Mouse (Mus musculus) liver, embryonic 11.5 days (tissue): ENCODE data around the gene Pigk. TPM values are rescaled to one million over a fixed set of nuclear protein-coding genes. Genes with fewer than 3 reads are reported as not detected.

Experiments used
- ATAC-seq: fragments of 200-750 bp; cut with Nextera tagmentation; replicated peaks from 2 replicates; pipeline ENCODE4 v1.8.0; 2017; ENCODE audit warnings: moderate number of reproducible peaks, mild to moderate bottlenecking, moderate TSS enrichment, moderate library complexity; ENCODE audit not compliant: low FRiP score
- DNase-seq: peaks from one replicate; pipeline ENCODE4 v3.0.0-alpha.2; 2017; ENCODE audit warnings: low spot score
- H3K27ac ChIP-seq: fragments of 300-500 bp; sonication (generic); 2 replicates; pipeline ENCODE4 v1.5.1; 2014; ENCODE audit warnings: mild to moderate bottlenecking, low read depth, low read length, control low read depth
- H3K27me3 ChIP-seq: fragments of 300-500 bp; sonication (generic); replicated peaks from 2 replicates; pipeline ENCODE4 v1.6.1; 2014; ENCODE audit warnings: low read length, mixed read lengths; ENCODE audit not compliant: control insufficient read depth, insufficient read depth
- H3K36me3 ChIP-seq: fragments of 300-500 bp; sonication (generic); 2 replicates; pipeline ENCODE4 v1.6.1; 2014; ENCODE audit warnings: mild to moderate bottlenecking, low read length, moderate library complexity, mixed read lengths; ENCODE audit not compliant: control insufficient read depth, insufficient read depth
- H3K4me1 ChIP-seq: fragments of 300-500 bp; sonication (generic); replicated peaks from 2 replicates; pipeline ENCODE4 v1.6.1; 2014; ENCODE audit warnings: low read length, mixed read lengths; ENCODE audit not compliant: control insufficient read depth, insufficient read depth
- H3K4me2 ChIP-seq: fragments of 300-500 bp; sonication (generic); 2 replicates; pipeline ENCODE4 v1.6.1; 2014; ENCODE audit warnings: mild to moderate bottlenecking, control low read depth, moderate library complexity
- H3K4me3 ChIP-seq: fragments of 300-500 bp; sonication (generic); 2 replicates; pipeline ENCODE4 v1.5.1; 2014; ENCODE audit warnings: low read depth, low read length, control low read depth
- H3K9ac ChIP-seq: fragments of 300-500 bp; sonication (generic); 2 replicates; pipeline ENCODE4 v1.6.1; 2014; ENCODE audit warnings: low read depth, low read length, control low read depth
- H3K9me3 ChIP-seq: fragments of 300-500 bp; sonication (generic); 2 replicates; pipeline ENCODE4 v1.6.1; 2016; ENCODE audit warnings: low read length, inconsistent platforms, mixed read lengths; ENCODE audit not compliant: control insufficient read depth
- WGBS: fragments of 180-500 bp; shearing (Covaris S2); extraction: QIAGEN DNeasy Blood & Tissue Kit; methylation state at CpG from one replicate; pipeline ENCODE4 v1.1.7; 2014; 5-methylcytosine and 5-hydroxymethylcytosine counted together
- polyA plus RNA-seq: library from polyadenylated mRNA; unstranded; fragments of >200 nt; fragmentation: Nextera tagmentation; extraction: Ambion mirVana; gene quantifications from 2 replicates; pipeline ENCODE4 v1.2.1, GENCODE M21; 2014

Pigk gene
- polyA plus RNA-seq, 1 experiment from 2014 or later = 44.2 TPM

GRCm38 (mm10) chr3:152928287-152928975 is 214.5 kb downstream of the Pigk start:
- Histone ChIP-seq H3K9ac (0 out of 2 replicates have a peak overlapping the region, but pooled peaks have one; percentile 34), H3K36me3 (no peaks in the 10 kb centered on the region), H3K4me3 (no peak overlapping the region), H3K9me3 (no peaks in the 10 kb centered on the region), H3K4me2 (peak overlapping the region; percentile 45), H3K4me1 (peaks cover 31% of the 10 kb centered on the region), H3K27ac (peak overlapping the region; percentile 48; the same call in 1 of the 2 replicates), H3K27me3 (no peaks in the 10 kb centered on the region)
- DNase-seq = no peak
- ATAC-seq = peak; percentile 70
- 48% methylated on average over 13 of the region's 13 CpGs for WGBS

- peaks cover 30% of the 10 kb centered on the region for H3K4me1 ChIP-seq
- H3K4me2 ChIP-seq = peak overlapping the region; percentile 45
Measured at GRCm38 (mm10) chr3:152929256-152929787, 215.4 kb downstream of the Pigk start.

GRCm38 (mm10) chr3:152929788-152930281 is 215.9 kb downstream of the Pigk start:
- peaks cover 25% of the 10 kb centered on the region for H3K4me1 ChIP-seq
- ATAC-seq (peak; percentile 67), DNase-seq (no peak)
- 71% methylated on average over 7 of the region's 7 CpGs for WGBS
- H3K4me3 ChIP-seq = no peak overlapping the region
- no peaks in the 10 kb centered on the region for H3K36me3 ChIP-seq
- no peaks in the 10 kb centered on the region for H3K27me3 ChIP-seq
- H3K9ac ChIP-seq = no peak overlapping the region
- H3K27ac ChIP-seq = no peak overlapping the region
- peak overlapping the region; percentile 45 for H3K4me2 ChIP-seq
- H3K9me3 ChIP-seq = no peaks in the 10 kb centered on the region

More at GRCm38 (mm10) chr3:152929256-152929787, 215.4 kb downstream of the Pigk start:
- no peaks in the 10 kb centered on the region for H3K36me3 ChIP-seq
- ATAC-seq (peak; percentile 2; the same call in 1 of the 2 replicates), DNase-seq (no peak)
- H3K9me3 ChIP-seq = no peaks in the 10 kb centered on the region
- no peak overlapping the region for H3K9ac ChIP-seq
- WGBS = 65% methylated on average over 10 of the region's 10 CpGs
- peak overlapping the region; percentile 48; the same call in 1 of the 2 replicates for H3K27ac ChIP-seq
- H3K4me3 ChIP-seq = no peak overlapping the region
- H3K27me3 ChIP-seq = no peaks in the 10 kb centered on the region

GRCm38 (mm10) chr3:152931354-152931753 is 217.5 kb downstream of the Pigk start:
- ATAC-seq = no peak
- H3K9me3 ChIP-seq = no peaks in the 10 kb centered on the region
- no peak for DNase-seq
- no peak overlapping the region for H3K27ac ChIP-seq
- H3K36me3 ChIP-seq = no peaks in the 10 kb centered on the region
- H3K4me3 ChIP-seq = no peak overlapping the region
- no peak overlapping the region for H3K9ac ChIP-seq
- WGBS = 81% methylated on average over 3 of the region's 3 CpGs
- no peak overlapping the region for H3K4me2 ChIP-seq
- no peaks in the 10 kb centered on the region for H3K27me3 ChIP-seq
- H3K4me1 ChIP-seq = peaks cover 16% of the 10 kb centered on the region

- H3K4me2 ChIP-seq = no peak overlapping the region
- H3K27me3 ChIP-seq = no peaks in the 10 kb centered on the region
- H3K27ac ChIP-seq = no peak overlapping the region
- H3K36me3 ChIP-seq = no peaks in the 10 kb centered on the region
- no peak for ATAC-seq
- no peaks in the 10 kb centered on the region for H3K9me3 ChIP-seq
- peaks cover 18% of the 10 kb centered on the region for H3K4me1 ChIP-seq
- no peak overlapping the region for H3K9ac ChIP-seq
- H3K4me3 ChIP-seq = no peak overlapping the region
- DNase-seq = no peak
- WGBS = 54% methylated on average over 4 of the region's 4 CpGs
Measured at GRCm38 (mm10) chr3:152932096-152932495, 218.2 kb downstream of the Pigk start.

- DNase-seq (no peak), ATAC-seq (no peak)
- Histone ChIP-seq H3K4me3 (no peak overlapping the region), H3K27ac (no peak overlapping the region), H3K4me2 (no peak overlapping the region), H3K27me3 (no peaks in the 10 kb centered on the region), H3K4me1 (peaks cover 18% of the 10 kb centered on the region), H3K9me3 (no peaks in the 10 kb centered on the region), H3K9ac (no peak overlapping the region), H3K36me3 (no peaks in the 10 kb centered on the region)
- 72% methylated on average over 2 of the region's 2 CpGs for WGBS
Measured at GRCm38 (mm10) chr3:152932544-152932943, 218.6 kb downstream of the Pigk start.

GRCm38 (mm10) chr3:152933737-152934136 is 219.8 kb downstream of the Pigk start:
- H3K9ac ChIP-seq = no peak overlapping the region
- ATAC-seq (no peak), DNase-seq (no peak)
- no peak overlapping the region for H3K27ac ChIP-seq
- peaks cover 12% of the 10 kb centered on the region for H3K4me1 ChIP-seq
- H3K4me2 ChIP-seq = no peak overlapping the region
- no peaks in the 10 kb centered on the region for H3K27me3 ChIP-seq
- H3K4me3 ChIP-seq = no peak overlapping the region
- no peaks in the 10 kb centered on the region for H3K36me3 ChIP-seq
- H3K9me3 ChIP-seq = no peaks in the 10 kb centered on the region
- 92% methylated on average over 3 of the region's 3 CpGs for WGBS

GRCm38 (mm10) chr3:152936313-152936712 is 222.4 kb downstream of the Pigk start:
- no peak for ATAC-seq
- Histone ChIP-seq H3K27me3 (no peaks in the 10 kb centered on the region), H3K9ac (no peak overlapping the region), H3K4me2 (no peak overlapping the region), H3K27ac (no peak overlapping the region), H3K4me3 (no peak overlapping the region), H3K9me3 (no peaks in the 10 kb centered on the region), H3K36me3 (no peaks in the 10 kb centered on the region), H3K4me1 (peaks cover 3% of the 10 kb centered on the region; the same call in 1 of the 2 replicates)
- WGBS = 73% methylated on average over 3 of the region's 3 CpGs
- DNase-seq = no peak

GRCm38 (mm10) chr3:152941671-152942070 is 227.8 kb downstream of the Pigk start:
- no peak overlapping the region for H3K4me2 ChIP-seq
- no peak overlapping the region for H3K27ac ChIP-seq
- ATAC-seq (no peak), DNase-seq (no peak)
- H3K4me1 ChIP-seq = peaks cover 7% of the 10 kb centered on the region
- no peak overlapping the region for H3K9ac ChIP-seq
- no peaks in the 10 kb centered on the region for H3K36me3 ChIP-seq
- H3K4me3 ChIP-seq = no peak overlapping the region
- 66% methylated on average over 5 of the region's 5 CpGs for WGBS
- no peaks in the 10 kb centered on the region for H3K9me3 ChIP-seq
- no peaks in the 10 kb centered on the region for H3K27me3 ChIP-seq
